Comparison of ENCODE assay signal across 1 mouse cellular context in genomic region chr13:58124278-58124677, GRCm38 (mm10).
TF ChIP-seq lines count a peak whose summit lies in the region.

No protein-coding gene starts in this region.

TF ChIP-seq in MEL, 35 proteins besides CTCF, POLR2A, EP300 and RAD21:
- TF ChIP-seq MYC (IDR thresholded peaks at IDR 0.05; ENCODE audit: low read depth, low read length) (no peak), TBP (IDR thresholded peaks at IDR 0.05; ENCODE audit: low read depth, low read length) (no peak)
TF ChIP-seq in MEL: peak in this region for 0.
